ENCODE assay signal across 9 mouse cellular contexts in genomic region chr3:82275822-82276203, GRCm38 (mm10).
DNase-seq lines count a peak whose midpoint lies in the region; ATAC-seq and TF ChIP-seq lines count a peak whose summit lies in the region.
"Had no signal": no experiment of that assay in that cellular context is flagged by ENCODE, and none has a peak within 500 bp of the region (broad histone marks: within the 10 kb centered on the region; RNA-seq: fewer than 3 reads in every experiment).

No protein-coding gene starts in this region.

- ATAC-seq in hindbrain, postnatal 0 days = peak; percentile 81
- ATAC-seq in frontal cortex, adult (ENCODE audit: low TSS enrichment) = no peak

- no peak for DNase-seq in heart, embryonic 10.5 days (ENCODE audit: low spot score)
- no peak for DNase-seq in heart, adult 8-10 months (ENCODE audit: low spot score)
- DNase-seq in left cerebral cortex, adult 2 months (ENCODE audit: extremely low spot score in 1 of 2, low spot score in 2 of 2) = no peak
- DNase-seq in left cerebral cortex, adult 9 months (ENCODE audit: low spot score in 2 of 2) = no peak
- DNase-seq in brain, embryonic 14.5 days (ENCODE audit: low read depth) = peak; percentile 75
- peak; percentile 60 for DNase-seq in hindbrain, postnatal 0 days (ENCODE audit: low spot score)
- no peak for DNase-seq in B cell, adult 2 months

- 75% methylated on average over 4 of the region's 4 CpGs for WGBS in heart, embryonic 10.5 days
- 28% methylated on average over 4 of the region's 4 CpGs for WGBS in hindbrain, postnatal 0 days

- no peak for TF ChIP-seq POLR2A in brain, embryonic 14.5 days (IDR thresholded peaks at IDR 0.05; ENCODE audit: borderline replicate concordance, extremely low read depth, insufficient read depth, insufficient read length, poor library complexity, severe bottlenecking)

- H3K9ac ChIP-seq in hindbrain, postnatal 0 days (replicated peaks; ENCODE audit: low read length) = no peak overlapping the region

- H3K9me3 ChIP-seq in heart, embryonic 10.5 days = no peaks in the 10 kb centered on the region
- no peaks in the 10 kb centered on the region for H3K9me3 ChIP-seq in hindbrain, postnatal 0 days (ENCODE audit: low read length)

- no peaks in the 10 kb centered on the region for H3K27me3 ChIP-seq in heart, embryonic 10.5 days (ENCODE audit: insufficient read depth, poor library complexity, severe bottlenecking)
- no peaks in the 10 kb centered on the region for H3K27me3 ChIP-seq in hindbrain, postnatal 0 days (ENCODE audit: insufficient read depth, low read length)

- peaks cover 23% of the 10 kb centered on the region for H3K4me1 ChIP-seq in heart, embryonic 10.5 days
- H3K4me1 ChIP-seq in hindbrain, postnatal 0 days (ENCODE audit: insufficient read depth, low read length) = 0 out of 2 replicates have a peak, but pooled peaks cover 6% of the 10 kb centered on the region

- peak overlapping the region; percentile 64; the same call in 1 of the 2 replicates for H3K27ac ChIP-seq in heart, embryonic 10.5 days
- H3K27ac ChIP-seq in left cerebral cortex, adult 2 months = peak overlapping the region; percentile 85
- H3K27ac ChIP-seq in hindbrain, postnatal 0 days = peak overlapping the region; percentile 42; the same call in 1 of the 2 replicates

- no peak for TF ChIP-seq CTCF in left cerebral cortex, adult 2 months (IDR thresholded peaks at IDR 0.05)
- TF ChIP-seq CTCF in brain, embryonic 14.5 days (IDR thresholded peaks at IDR 0.05; ENCODE audit: borderline replicate concordance, extremely low read depth, insufficient read depth, insufficient read length) = no peak
- TF ChIP-seq CTCF in hindbrain, postnatal 0 days (IDR thresholded peaks at IDR 0.05; ENCODE audit: low read depth) = no peak

- no peaks in the 10 kb centered on the region for H3K36me3 ChIP-seq in heart, embryonic 10.5 days
- no peaks in the 10 kb centered on the region for H3K36me3 ChIP-seq in hindbrain, postnatal 0 days (ENCODE audit: insufficient read depth, low read length)

- no peak overlapping the region for H3K4me3 ChIP-seq in heart, embryonic 10.5 days
- no peak overlapping the region for H3K4me3 ChIP-seq in left cerebral cortex, adult 2 months
- no peak overlapping the region for H3K4me3 ChIP-seq in hindbrain, postnatal 0 days (ENCODE audit: low read length)
- H3K4me3 ChIP-seq: erythroblast, embryonic 14.5 days had no signal

- no peak overlapping the region for H3K4me2 ChIP-seq in hindbrain, postnatal 0 days (ENCODE audit: low read depth, low read length)

- intact Hi-C loops in left cerebral cortex, adult 2 months (cut with DNase I) = loop anchor here (5.0 kb wide), 1 partner anchor 229 kb away; no protein-coding TSS in a partner anchor

Comparison
In these comparisons a context has a peak if more than half of its experiments do, and no peak if none do; other contexts are left out.
1. DNase-seq: peak in brain, embryonic 14.5 days (single experiment) and hindbrain, postnatal 0 days (single experiment); none in heart, embryonic 10.5 days (single experiment), heart, adult 8-10 months (single experiment), left cerebral cortex, adult 2 months (0 of 2), left cerebral cortex, adult 9 months (0 of 2) and B cell, adult 2 months (0 of 2).
2. Peak in every context shown above with its lines, with median percentiles within 50 percentile points of each other: H3K27ac ChIP-seq.